Mouse (Mus musculus) kidney, adult 2 months (tissue): Measurements from ENCODE around the gene Rps23. TPM values are rescaled to one million over a fixed set of nuclear protein-coding genes. Genes with fewer than 3 reads are reported as not detected.
"Not testable (repeated sequence)": the region's sequence is repeated elsewhere in the genome, so short reads cannot be mapped to it uniquely, and the experiment has no call there.

ENCODE experiments used
- DNase-seq: peaks from one replicate; pipeline ENCODE4 v3.0.0; 2021
- H3K27ac ChIP-seq: fragments of 200-500 bp; 2 replicates; pipeline ENCODE4 v1.5.1; 2012; ENCODE audit warnings: low read depth, low read length, control low read depth, inconsistent platforms; ENCODE audit not compliant: insufficient read depth
- H3K27me3 ChIP-seq: fragments of 200-500 bp; replicated peaks from 2 replicates; pipeline ENCODE4 v1.6.1; 2012; ENCODE audit warnings: mild to moderate bottlenecking, moderate library complexity, low read length, inconsistent platforms; ENCODE audit not compliant: control insufficient read depth, insufficient read depth
- H3K36me3 ChIP-seq: fragments of 200-500 bp; 2 replicates; pipeline ENCODE4 v1.6.1; 2012; ENCODE audit warnings: mild to moderate bottlenecking, moderate library complexity, low read length, inconsistent platforms; ENCODE audit not compliant: control insufficient read depth, insufficient read depth
- H3K4me1 ChIP-seq: fragments of 200-500 bp; 2 replicates; pipeline ENCODE4 v1.6.1; 2011; ENCODE audit warnings: low read length; ENCODE audit not compliant: control insufficient read depth, insufficient read depth
- H3K4me3 ChIP-seq: fragments of 200-500 bp; 2 replicates; pipeline ENCODE4 v1.5.1; 2011; ENCODE audit warnings: mild to moderate bottlenecking, low read depth, low read length, control low read depth; ENCODE audit not compliant: insufficient read depth
- CTCF ChIP-seq: fragments of 200-500 bp; conservative IDR thresholded peaks from 2 replicates; pipeline ENCODE4 v1.5.1; 2011; ENCODE audit warnings: low read depth, mild to moderate bottlenecking, control low read depth, low read length, moderate library complexity, mixed read lengths; ENCODE audit not compliant: insufficient read depth, insufficient read length
- POLR2A ChIP-seq: fragments of 200-500 bp; IDR thresholded peaks from one replicate; pipeline ENCODE4 v1.6.1; 2011; ENCODE audit warnings: low read depth, low read length, control low read depth
- WGBS: fragments of 180-500 bp; shearing (Covaris S2); methylation state at CpG from one replicate; pipeline ENCODE4 v1.1.7; 2018; 5-methylcytosine and 5-hydroxymethylcytosine counted together
- polyA plus RNA-seq: library from polyadenylated mRNA; depleted of rRNA; stranded (reverse); fragments of >200 nt; gene quantifications from 2 replicates; pipeline ENCODE4 v1.2.3, GENCODE M21; 2012

Rps23 gene
- polyA plus RNA-seq, 1 experiment = 257 TPM

DNA sequence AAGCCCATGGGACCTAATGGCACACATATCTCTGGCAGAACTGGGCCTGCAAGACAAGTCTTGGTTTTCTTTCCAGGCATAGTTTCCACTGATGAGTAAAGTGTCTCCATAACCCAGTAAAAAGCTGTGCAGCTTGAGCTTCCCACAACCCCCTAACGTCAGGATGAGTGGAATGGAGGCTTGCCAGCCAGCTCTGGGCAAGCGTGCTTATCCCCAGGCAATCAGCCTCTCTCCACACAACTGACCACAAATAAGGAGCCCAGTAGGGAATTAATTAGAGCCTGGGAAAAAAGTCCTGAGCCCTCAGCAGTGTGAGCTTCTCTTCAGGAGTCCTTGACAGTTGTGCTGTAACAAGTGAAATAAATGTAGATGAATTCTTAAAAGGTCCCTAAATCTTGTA, 26.7 kb upstream of the Rps23 start:
- H3K36me3 ChIP-seq = no peaks in the 10 kb centered on the region
- no peaks in the 10 kb centered on the region for H3K4me1 ChIP-seq
- WGBS = 49% methylated on average over 2 of the region's 2 CpGs
- DNase-seq = no peak
- TF ChIP-seq POLR2A = no peak
- no peak for TF ChIP-seq CTCF
- no peak overlapping the region for H3K27ac ChIP-seq
- H3K4me3 ChIP-seq = no peak overlapping the region
- H3K27me3 ChIP-seq = no peaks in the 10 kb centered on the region

GRCm38 (mm10) chr13:90896821-90897220, 25.9 kb upstream of the Rps23 start:
- WGBS = 92% methylated on average over 12 of the region's 12 CpGs
- Histone ChIP-seq H3K4me3 (no peak overlapping the region), H3K27me3 (no peaks in the 10 kb centered on the region), H3K27ac (no peak overlapping the region), H3K4me1 (no peaks in the 10 kb centered on the region), H3K36me3 (no peaks in the 10 kb centered on the region)
- TF ChIP-seq CTCF = no peak
- no peak for TF ChIP-seq POLR2A
- DNase-seq = no peak

- H3K4me3 ChIP-seq = no peak within 1 kb of the TSS
- WGBS = 90% methylated on average over 5 of the region's 5 CpGs
- H3K4me1 ChIP-seq = no peaks in the 10 kb centered on the region
- H3K36me3 ChIP-seq = no peaks in the 10 kb centered on the region
- H3K27ac ChIP-seq = no peak within 1 kb of the TSS
- no peak for DNase-seq
- no peaks in the 10 kb centered on the region for H3K27me3 ChIP-seq
- TF ChIP-seq POLR2A (no peak), CTCF (no peak)
Measured at GRCm38 (mm10) chr13:90905176-90905575, 17.6 kb upstream of the Rps23 start, which contains the start of gene Atp6ap1l. Atp6ap1l (minus strand) TSS chr13:90905355.

DNA sequence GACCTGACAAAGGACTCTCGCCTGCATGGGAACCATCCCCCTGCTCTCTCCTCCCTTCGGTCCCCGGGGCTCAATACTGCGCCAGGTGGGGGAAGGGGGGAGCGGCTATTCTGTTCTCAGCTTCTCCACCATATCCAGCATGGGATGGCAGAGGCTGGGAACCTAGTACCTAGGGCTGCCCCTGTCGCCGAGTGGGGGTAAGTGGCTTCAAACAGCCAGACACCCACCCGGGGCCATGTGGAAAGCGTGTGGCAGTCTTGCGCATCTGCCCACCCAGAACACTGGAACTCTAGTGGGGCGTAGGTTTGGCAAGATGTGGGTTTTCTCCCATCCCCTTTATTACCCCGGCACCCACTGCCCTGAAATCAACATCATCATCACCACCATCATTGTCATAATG, 15.4 kb upstream of the Rps23 start:
- no peak for DNase-seq

DNA sequence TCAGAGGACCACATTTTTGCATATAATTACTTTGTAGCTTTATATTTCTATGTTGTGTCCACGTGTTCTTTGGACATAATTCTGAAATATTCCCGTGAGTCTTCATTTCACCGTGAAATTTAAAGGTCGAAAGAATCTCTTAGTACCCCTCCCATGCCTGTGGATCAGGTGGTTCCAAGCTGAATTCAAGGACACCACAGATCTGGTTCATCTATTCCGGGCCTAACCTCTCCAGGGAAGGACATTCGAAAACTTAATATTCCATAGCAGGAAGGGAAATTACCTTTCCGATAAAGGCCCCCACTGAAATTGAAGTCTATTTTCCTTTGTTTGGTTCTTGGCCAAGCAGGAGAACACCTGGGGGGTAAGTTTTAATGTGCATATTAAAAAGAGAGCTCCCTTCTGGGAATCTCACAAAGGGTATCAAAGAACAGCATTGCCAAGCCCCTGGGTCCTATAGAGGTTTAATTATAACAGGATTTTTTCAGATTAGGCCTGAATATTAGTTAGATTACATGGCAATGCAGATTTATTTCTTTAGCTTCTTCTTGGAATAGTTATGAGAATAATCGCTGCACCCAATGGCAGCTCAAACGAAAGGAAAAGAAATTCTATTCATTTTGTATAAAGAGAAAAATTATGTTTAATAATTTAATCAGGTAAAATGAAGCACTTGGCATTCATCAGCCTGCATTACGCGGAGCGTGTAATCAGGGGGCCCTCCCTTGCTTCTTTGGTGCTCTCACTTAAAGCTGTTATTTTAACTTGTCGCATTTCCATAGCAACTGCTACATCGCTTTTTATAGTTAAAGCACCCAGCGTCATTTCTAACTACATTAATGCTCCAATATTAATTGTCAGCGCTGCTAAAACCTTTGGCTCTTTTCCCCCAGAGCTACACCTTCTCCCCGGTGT, 9.7 kb upstream of the Rps23 start:
- Histone ChIP-seq H3K4me1 (no peaks in the 10 kb centered on the region), H3K27ac (no peak overlapping the region), H3K4me3 (no peak overlapping the region), H3K36me3 (no peaks in the 10 kb centered on the region), H3K27me3 (no peaks in the 10 kb centered on the region)
- no peak for DNase-seq
- whole genome bisulfite sequencing = 81% methylated on average over 17 of the region's 17 CpGs
- TF ChIP-seq CTCF = no peak
- TF ChIP-seq POLR2A = no peak

More for the DNA sequence above, 15.4 kb upstream of the Rps23 start:
- WGBS = 90% methylated on average over 12 of the region's 12 CpGs
- Histone ChIP-seq H3K4me3 (no peak overlapping the region), H3K4me1 (no peaks in the 10 kb centered on the region), H3K27ac (no peak overlapping the region), H3K27me3 (no peaks in the 10 kb centered on the region), H3K36me3 (no peaks in the 10 kb centered on the region)
- TF ChIP-seq CTCF (no peak), POLR2A (no peak)

GRCm38 (mm10) chr13:90913675-90914192, 9.0 kb upstream of the Rps23 start:
- DNase-seq = no peak
- Histone ChIP-seq H3K27me3 (no peaks in the 10 kb centered on the region), H3K36me3 (no peaks in the 10 kb centered on the region), H3K4me1 (no peaks in the 10 kb centered on the region), H3K27ac (no peak overlapping the region), H3K4me3 (no peak overlapping the region)
- WGBS = 59% methylated on average over 7 of the region's 7 CpGs
- TF ChIP-seq POLR2A (no peak), CTCF (no peak)

GRCm38 (mm10) chr13:90914721-90915120, 8.0 kb upstream of the Rps23 start:
- Histone ChIP-seq H3K27me3 (no peaks in the 10 kb centered on the region), H3K27ac (no peak overlapping the region), H3K4me3 (no peak overlapping the region), H3K36me3 (no peaks in the 10 kb centered on the region), H3K4me1 (no peaks in the 10 kb centered on the region)
- 94% methylated on average over 4 of the region's 4 CpGs for WGBS
- no peak for TF ChIP-seq CTCF
- TF ChIP-seq POLR2A = no peak
- no peak for DNase-seq

- under 1% methylated on average over 13 of the region's 13 CpGs for WGBS
Measured at GRCm38 (mm10) chr13:90923617-90924016, 859 bp downstream of the Rps23 start.

More at GRCm38 (mm10) chr13:90923617-90924016, 859 bp downstream of the Rps23 start:
- H3K36me3 ChIP-seq, DNase-seq, H3K27me3 ChIP-seq, H3K27ac ChIP-seq, H3K4me1 ChIP-seq: not testable (repeated sequence)
- peak overlapping the region; percentile 100 for H3K4me3 ChIP-seq
